Mouse (Mus musculus) stomach, embryonic 15.5 days (tissue): ENCODE measurements around the gene Mast4. TPM values are rescaled to one million over a fixed set of nuclear protein-coding genes. Genes with fewer than 3 reads are reported as not detected.

Experiments used
- ATAC-seq: fragments of 200-750 bp; cut with Nextera tagmentation; 2 replicates; pipeline ENCODE4 v1.8.0; 2017; ENCODE audit warnings: low read depth, moderate number of reproducible peaks, moderate TSS enrichment; ENCODE audit not compliant: insufficient read depth, low FRiP score
- H3K27ac ChIP-seq: fragments of 300-500 bp; sonication (generic); 2 replicates; pipeline ENCODE4 v1.5.1; 2015; ENCODE audit warnings: mild to moderate bottlenecking, inconsistent platforms
- H3K27me3 ChIP-seq: fragments of 300-500 bp; sonication (generic); replicated peaks from 2 replicates; pipeline ENCODE4 v1.6.1; 2015; ENCODE audit warnings: inconsistent platforms
- H3K36me3 ChIP-seq: fragments of 300-500 bp; sonication (generic); 2 replicates; pipeline ENCODE4 v1.6.1; 2015; ENCODE audit warnings: inconsistent platforms
- H3K4me1 ChIP-seq: fragments of 300-500 bp; sonication (generic); 2 replicates; pipeline ENCODE4 v1.6.1; 2015; ENCODE audit warnings: inconsistent platforms
- H3K4me2 ChIP-seq: fragments of 300-500 bp; sonication (generic); 2 replicates; pipeline ENCODE4 v1.6.1; 2015; ENCODE audit warnings: mild to moderate bottlenecking, inconsistent platforms
- H3K4me3 ChIP-seq: fragments of 300-500 bp; sonication (generic); replicated peaks from 2 replicates; pipeline ENCODE4 v1.5.1; 2015; ENCODE audit warnings: inconsistent platforms
- H3K9ac ChIP-seq: fragments of 300-500 bp; sonication (generic); 2 replicates; pipeline ENCODE4 v1.6.1; 2015; ENCODE audit warnings: inconsistent platforms
- H3K9me3 ChIP-seq: fragments of 300-500 bp; sonication (generic); 2 replicates; pipeline ENCODE4 v1.6.1; 2016; ENCODE audit warnings: inconsistent platforms
- WGBS: fragments of 180-500 bp; shearing (Covaris S2); methylation state at CpG from one replicate; pipeline ENCODE4 v1.1.7; 2015; 5-methylcytosine and 5-hydroxymethylcytosine counted together
- polyA plus RNA-seq: library from polyadenylated mRNA; unstranded; fragments of >200 nt; fragmentation: Nextera tagmentation; extraction: Ambion mirVana; gene quantifications from 2 replicates; pipeline ENCODE4 v1.2.1, GENCODE M21; 2015

The Mast4 gene
- polyA plus RNA-seq, 1 experiment from 2014 or later = 29.5 TPM

- no peak overlapping the region for H3K9ac ChIP-seq
- WGBS = 59% methylated on average over 3 of the region's 3 CpGs
Measured at GRCm38 (mm10) chr13:103258106-103258505, 76.2 kb downstream of the Mast4 start.

GRCm38 (mm10) chr13:103254861-103255260 is 79.4 kb downstream of the Mast4 start:
- Histone ChIP-seq H3K4me1 (no peaks in the 10 kb centered on the region), H3K4me3 (no peak overlapping the region), H3K9ac (no peak overlapping the region), H3K9me3 (no peaks in the 10 kb centered on the region), H3K27me3 (no peaks in the 10 kb centered on the region), H3K4me2 (no peak overlapping the region), H3K36me3 (no peaks in the 10 kb centered on the region), H3K27ac (no peak overlapping the region)
- ATAC-seq = no peak
- 69% methylated on average over 3 of the region's 3 CpGs for WGBS

More at GRCm38 (mm10) chr13:103258106-103258505, 76.2 kb downstream of the Mast4 start:
- Histone ChIP-seq H3K27me3 (no peaks in the 10 kb centered on the region), H3K4me2 (no peak overlapping the region), H3K27ac (no peak overlapping the region), H3K4me3 (no peak overlapping the region), H3K4me1 (no peaks in the 10 kb centered on the region), H3K36me3 (no peaks in the 10 kb centered on the region), H3K9me3 (no peaks in the 10 kb centered on the region)
- no peak for ATAC-seq

GRCm38 (mm10) chr13:103253077-103253476 is 81.2 kb downstream of the Mast4 start:
- H3K9me3 ChIP-seq = no peaks in the 10 kb centered on the region
- no peak overlapping the region for H3K9ac ChIP-seq
- ATAC-seq = no peak
- H3K4me1 ChIP-seq = no peaks in the 10 kb centered on the region
- 84% methylated on average over 6 of the region's 6 CpGs for WGBS
- no peaks in the 10 kb centered on the region for H3K27me3 ChIP-seq
- no peak overlapping the region for H3K4me2 ChIP-seq
- H3K4me3 ChIP-seq = no peak overlapping the region
- no peak overlapping the region for H3K27ac ChIP-seq
- no peaks in the 10 kb centered on the region for H3K36me3 ChIP-seq

GRCm38 (mm10) chr13:103248102-103249054 is 85.9 kb downstream of the Mast4 start:
- H3K36me3 ChIP-seq = no peaks in the 10 kb centered on the region
- no peak overlapping the region for H3K4me3 ChIP-seq
- no peaks in the 10 kb centered on the region for H3K27me3 ChIP-seq
- H3K9ac ChIP-seq = no peak overlapping the region
- WGBS = 37% methylated on average over 14 of the region's 14 CpGs
- H3K4me2 ChIP-seq = no peak overlapping the region
- H3K4me1 ChIP-seq = no peaks in the 10 kb centered on the region
- peak; percentile 56 for ATAC-seq
- H3K9me3 ChIP-seq = no peaks in the 10 kb centered on the region
- H3K27ac ChIP-seq = no peak overlapping the region

GRCm38 (mm10) chr13:103246973-103247718 is 87.2 kb downstream of the Mast4 start:
- 66% methylated on average over 5 of the region's 5 CpGs for WGBS
- H3K27me3 ChIP-seq = no peaks in the 10 kb centered on the region
- no peak overlapping the region for H3K4me3 ChIP-seq
- no peak for ATAC-seq
- no peaks in the 10 kb centered on the region for H3K9me3 ChIP-seq
- no peak overlapping the region for H3K4me2 ChIP-seq
- H3K9ac ChIP-seq = no peak overlapping the region
- no peaks in the 10 kb centered on the region for H3K4me1 ChIP-seq
- H3K36me3 ChIP-seq = no peaks in the 10 kb centered on the region
- H3K27ac ChIP-seq = no peak overlapping the region

GRCm38 (mm10) chr13:103245431-103245830 is 88.9 kb downstream of the Mast4 start:
- H3K4me3 ChIP-seq = no peak overlapping the region
- H3K27ac ChIP-seq = no peak overlapping the region
- ATAC-seq = no peak
- H3K9ac ChIP-seq = no peak overlapping the region
- H3K9me3 ChIP-seq = no peaks in the 10 kb centered on the region
- 92% methylated on average over 5 of the region's 5 CpGs for WGBS
- no peak overlapping the region for H3K4me2 ChIP-seq
- no peaks in the 10 kb centered on the region for H3K27me3 ChIP-seq
- H3K36me3 ChIP-seq = no peaks in the 10 kb centered on the region
- no peaks in the 10 kb centered on the region for H3K4me1 ChIP-seq

- no peak for ATAC-seq
- H3K4me3 ChIP-seq = no peak overlapping the region
- H3K9me3 ChIP-seq = no peaks in the 10 kb centered on the region
- H3K27me3 ChIP-seq = no peaks in the 10 kb centered on the region
- no peak overlapping the region for H3K27ac ChIP-seq
- H3K36me3 ChIP-seq = no peaks in the 10 kb centered on the region
- H3K4me2 ChIP-seq = no peak overlapping the region
- H3K9ac ChIP-seq = no peak overlapping the region
- H3K4me1 ChIP-seq = no peaks in the 10 kb centered on the region
- WGBS = 56% methylated on average over 4 of the region's 4 CpGs
Measured at GRCm38 (mm10) chr13:103244053-103244452, 90.2 kb downstream of the Mast4 start.

GRCm38 (mm10) chr13:103241092-103241491 is 93.2 kb downstream of the Mast4 start:
- H3K9ac ChIP-seq = no peak overlapping the region
- no peaks in the 10 kb centered on the region for H3K4me1 ChIP-seq
- H3K27me3 ChIP-seq = no peaks in the 10 kb centered on the region
- no peaks in the 10 kb centered on the region for H3K9me3 ChIP-seq
- H3K4me3 ChIP-seq = no peak overlapping the region
- no peak overlapping the region for H3K27ac ChIP-seq
- H3K36me3 ChIP-seq = no peaks in the 10 kb centered on the region
- H3K4me2 ChIP-seq = no peak overlapping the region
- 86% methylated on average over 4 of the region's 4 CpGs for WGBS
- ATAC-seq = no peak

GRCm38 (mm10) chr13:103239654-103240053 is 94.6 kb downstream of the Mast4 start:
- H3K27ac ChIP-seq = no peak overlapping the region
- H3K9me3 ChIP-seq = no peaks in the 10 kb centered on the region
- H3K36me3 ChIP-seq = no peaks in the 10 kb centered on the region
- no peaks in the 10 kb centered on the region for H3K27me3 ChIP-seq
- H3K9ac ChIP-seq = no peak overlapping the region
- H3K4me2 ChIP-seq = no peak overlapping the region
- H3K4me1 ChIP-seq = no peaks in the 10 kb centered on the region
- no peak overlapping the region for H3K4me3 ChIP-seq
- ATAC-seq = no peak
- 85% methylated on average over 8 of the region's 8 CpGs for WGBS

GRCm38 (mm10) chr13:103238034-103238705 is 96.1 kb downstream of the Mast4 start:
- Histone ChIP-seq H3K4me2 (no peak overlapping the region), H3K27ac (no peak overlapping the region), H3K9ac (no peak overlapping the region), H3K27me3 (no peaks in the 10 kb centered on the region), H3K4me3 (no peak overlapping the region), H3K9me3 (no peaks in the 10 kb centered on the region), H3K36me3 (no peaks in the 10 kb centered on the region), H3K4me1 (no peaks in the 10 kb centered on the region)
- ATAC-seq = no peak
- WGBS = 80% methylated on average over 7 of the region's 7 CpGs

- no peak overlapping the region for H3K4me3 ChIP-seq
- H3K4me1 ChIP-seq = no peaks in the 10 kb centered on the region
- no peaks in the 10 kb centered on the region for H3K9me3 ChIP-seq
- no peak for ATAC-seq
- no peak overlapping the region for H3K4me2 ChIP-seq
- WGBS = 90% methylated on average over 7 of the region's 7 CpGs
- no peaks in the 10 kb centered on the region for H3K36me3 ChIP-seq
- no peaks in the 10 kb centered on the region for H3K27me3 ChIP-seq
- no peak overlapping the region for H3K27ac ChIP-seq
- no peak overlapping the region for H3K9ac ChIP-seq
Measured at GRCm38 (mm10) chr13:103232171-103232570, 102.1 kb downstream of the Mast4 start.

GRCm38 (mm10) chr13:103229069-103229468 is 105.2 kb downstream of the Mast4 start:
- Histone ChIP-seq H3K27me3 (no peaks in the 10 kb centered on the region), H3K9me3 (no peaks in the 10 kb centered on the region), H3K36me3 (no peaks in the 10 kb centered on the region), H3K9ac (no peak overlapping the region), H3K27ac (no peak overlapping the region), H3K4me2 (no peak overlapping the region), H3K4me1 (no peaks in the 10 kb centered on the region), H3K4me3 (no peak overlapping the region)
- ATAC-seq = no peak
- WGBS = 67% methylated on average over 4 of the region's 4 CpGs
